Mouse (Mus musculus): ENCODE data around the gene Krt76. TPM values are rescaled to one million over a fixed set of nuclear protein-coding genes. Genes with fewer than 3 reads are reported as not detected.

Krt76 gene
- polyA plus RNA-seq, 1 experiment = 1.3 TPM

- WGBS = 84% methylated on average over 4 of the region's 4 CpGs
- H3K36me3 ChIP-seq (ENCODE audit: control insufficient read depth, insufficient read depth, low read length) = no peaks in the 10 kb centered on the region
- DNase-seq = no peak
- no peaks in the 10 kb centered on the region for H3K27me3 ChIP-seq (ENCODE audit: control insufficient read depth, insufficient read depth, low read length)
- TF ChIP-seq POLR2A (IDR thresholded peaks at IDR 0.05; ENCODE audit: control insufficient read depth, extremely low read depth, insufficient read depth, low read length, poor library complexity) = no peak
- TF ChIP-seq CTCF (IDR thresholded peaks at IDR 0.05; ENCODE audit: borderline replicate concordance, control insufficient read depth, extremely low read depth, insufficient read depth, low read length, poor library complexity) = no peak
- H3K4me1 ChIP-seq (replicated peaks; ENCODE audit: control insufficient read depth, insufficient read depth, low read length) = no peaks in the 10 kb centered on the region
- H3K27ac ChIP-seq (ENCODE audit: control insufficient read depth, insufficient read depth, low read length) = no peak overlapping the region
- no peak overlapping the region for H3K4me3 ChIP-seq (ENCODE audit: control insufficient read depth, insufficient read depth, low read length)
These were observed 19.5 kb downstream of the Krt76 start for GRCm38 (mm10) chr15:101873231-101873630.

- Histone ChIP-seq H3K4me1 (replicated peaks; ENCODE audit: control insufficient read depth, insufficient read depth, low read length) (no peaks in the 10 kb centered on the region), H3K27ac (ENCODE audit: control insufficient read depth, insufficient read depth, low read length) (no peak within 1 kb of the TSS), H3K27me3 (ENCODE audit: control insufficient read depth, insufficient read depth, low read length) (no peaks in the 10 kb centered on the region), H3K36me3 (ENCODE audit: control insufficient read depth, insufficient read depth, low read length) (no peaks in the 10 kb centered on the region), H3K4me3 (ENCODE audit: control insufficient read depth, insufficient read depth, low read length) (no peak within 1 kb of the TSS)
- TF ChIP-seq CTCF (IDR thresholded peaks at IDR 0.05; ENCODE audit: borderline replicate concordance, control insufficient read depth, extremely low read depth, insufficient read depth, low read length, poor library complexity) (no peak), POLR2A (IDR thresholded peaks at IDR 0.05; ENCODE audit: control insufficient read depth, extremely low read depth, insufficient read depth, low read length, poor library complexity) (no peak)
- WGBS = 47% methylated on average over 6 of the region's 6 CpGs
- DNase-seq = no peak
These were observed 23.3 kb downstream of the Krt76 start, which contains the start of gene Krt77 for GRCm38 (mm10) chr15:101869431-101869830. Krt77 (minus strand) TSS chr15:101869705.

- H3K27ac ChIP-seq (ENCODE audit: control insufficient read depth, insufficient read depth, low read length) = no peak overlapping the region
- 89% methylated on average over 7 of the region's 7 CpGs for WGBS
These were observed 26.0 kb downstream of the Krt76 start for GRCm38 (mm10) chr15:101866754-101867153.

GRCm38 (mm10) chr15:101860421-101861130 is 32.1 kb downstream of the Krt76 start:
- TF ChIP-seq CTCF (IDR thresholded peaks at IDR 0.05; ENCODE audit: borderline replicate concordance, control insufficient read depth, extremely low read depth, insufficient read depth, low read length, poor library complexity) = no peak
- Histone ChIP-seq H3K4me1 (replicated peaks; ENCODE audit: control insufficient read depth, insufficient read depth, low read length) (0 out of 2 replicates have a peak, but pooled peaks cover 2% of the 10 kb centered on the region), H3K4me3 (ENCODE audit: control insufficient read depth, insufficient read depth, low read length) (no peak overlapping the region), H3K27ac (ENCODE audit: control insufficient read depth, insufficient read depth, low read length) (no peak overlapping the region), H3K27me3 (ENCODE audit: control insufficient read depth, insufficient read depth, low read length) (peaks cover 10% of the 10 kb centered on the region; the same call in 1 of the 2 replicates), H3K36me3 (ENCODE audit: control insufficient read depth, insufficient read depth, low read length) (no peaks in the 10 kb centered on the region)
- 64% methylated on average over 13 of the region's 13 CpGs for WGBS
- no peak for DNase-seq

More at GRCm38 (mm10) chr15:101866754-101867153, 26.0 kb downstream of the Krt76 start:
- no peak for TF ChIP-seq CTCF (IDR thresholded peaks at IDR 0.05; ENCODE audit: borderline replicate concordance, control insufficient read depth, extremely low read depth, insufficient read depth, low read length, poor library complexity)
- no peak for TF ChIP-seq POLR2A (IDR thresholded peaks at IDR 0.05; ENCODE audit: control insufficient read depth, extremely low read depth, insufficient read depth, low read length, poor library complexity)
- no peak for DNase-seq
- Histone ChIP-seq H3K4me1 (replicated peaks; ENCODE audit: control insufficient read depth, insufficient read depth, low read length) (no peaks in the 10 kb centered on the region), H3K4me3 (ENCODE audit: control insufficient read depth, insufficient read depth, low read length) (no peak overlapping the region), H3K27me3 (ENCODE audit: control insufficient read depth, insufficient read depth, low read length) (0 out of 2 replicates have a peak, but pooled peaks cover 2% of the 10 kb centered on the region), H3K36me3 (ENCODE audit: control insufficient read depth, insufficient read depth, low read length) (no peaks in the 10 kb centered on the region)

GRCm38 (mm10) chr15:101859735-101860170 is 33.0 kb downstream of the Krt76 start:
- Histone ChIP-seq H3K27me3 (ENCODE audit: control insufficient read depth, insufficient read depth, low read length) (peaks cover 10% of the 10 kb centered on the region; the same call in 1 of the 2 replicates), H3K27ac (ENCODE audit: control insufficient read depth, insufficient read depth, low read length) (no peak overlapping the region), H3K36me3 (ENCODE audit: control insufficient read depth, insufficient read depth, low read length) (no peaks in the 10 kb centered on the region), H3K4me3 (ENCODE audit: control insufficient read depth, insufficient read depth, low read length) (peak overlapping the region; percentile 19; the same call in 1 of the 2 replicates), H3K4me1 (replicated peaks; ENCODE audit: control insufficient read depth, insufficient read depth, low read length) (0 out of 2 replicates have a peak, but pooled peaks cover 2% of the 10 kb centered on the region)
- 2% methylated on average over 33 of the region's 33 CpGs for WGBS
- DNase-seq = peak; percentile 8
- TF ChIP-seq POLR2A (IDR thresholded peaks at IDR 0.05; ENCODE audit: control insufficient read depth, extremely low read depth, insufficient read depth, low read length, poor library complexity) (no peak), CTCF (IDR thresholded peaks at IDR 0.05; ENCODE audit: borderline replicate concordance, control insufficient read depth, extremely low read depth, insufficient read depth, low read length, poor library complexity) (no peak)

- Histone ChIP-seq H3K4me1 (replicated peaks; ENCODE audit: control insufficient read depth, insufficient read depth, low read length) (0 out of 2 replicates have a peak, but pooled peaks cover 2% of the 10 kb centered on the region), H3K27me3 (ENCODE audit: control insufficient read depth, insufficient read depth, low read length) (peaks cover 10% of the 10 kb centered on the region; the same call in 1 of the 2 replicates)
- DNase-seq = no peak
These were observed 33.9 kb downstream of the Krt76 start for GRCm38 (mm10) chr15:101858673-101859425.

More at GRCm38 (mm10) chr15:101858673-101859425, 33.9 kb downstream of the Krt76 start:
- TF ChIP-seq CTCF (IDR thresholded peaks at IDR 0.05; ENCODE audit: borderline replicate concordance, control insufficient read depth, extremely low read depth, insufficient read depth, low read length, poor library complexity) = no peak
- 33% methylated on average over 11 of the region's 11 CpGs for WGBS
- Histone ChIP-seq H3K4me3 (ENCODE audit: control insufficient read depth, insufficient read depth, low read length) (no peak overlapping the region), H3K27ac (ENCODE audit: control insufficient read depth, insufficient read depth, low read length) (no peak overlapping the region), H3K36me3 (ENCODE audit: control insufficient read depth, insufficient read depth, low read length) (no peaks in the 10 kb centered on the region)
